Mouse (Mus musculus) kidney, embryonic 16.5 days (tissue): ENCODE measurements around the gene Trpt1. TPM values are rescaled to one million over a fixed set of nuclear protein-coding genes. Genes with fewer than 3 reads are reported as not detected.

ENCODE experiments used
- ATAC-seq: fragments of 200-750 bp; cut with Nextera tagmentation; 2 replicates; pipeline ENCODE4 v1.8.0; 2017; ENCODE audit warnings: moderate TSS enrichment; ENCODE audit not compliant: low FRiP score, low TSS enrichment
- H3K27ac ChIP-seq: fragments of 300-500 bp; sonication (generic); 2 replicates; pipeline ENCODE4 v1.5.1; 2014; ENCODE audit warnings: low read length
- H3K27me3 ChIP-seq: fragments of 300-500 bp; sonication (generic); 2 replicates; pipeline ENCODE4 v1.6.1; 2014; ENCODE audit warnings: low read length, control low read depth, mixed read lengths; ENCODE audit not compliant: insufficient read depth
- H3K36me3 ChIP-seq: fragments of 300-500 bp; sonication (generic); 2 replicates; pipeline ENCODE4 v1.6.1; 2014; ENCODE audit warnings: low read length, control low read depth, mixed read lengths; ENCODE audit not compliant: insufficient read depth
- H3K4me1 ChIP-seq: fragments of 300-500 bp; sonication (generic); 2 replicates; pipeline ENCODE4 v1.6.1; 2014; ENCODE audit warnings: low read length, control low read depth, mixed read lengths; ENCODE audit not compliant: insufficient read depth
- H3K4me2 ChIP-seq: fragments of 300-500 bp; sonication (generic); replicated peaks from 2 replicates; pipeline ENCODE4 v1.6.1; 2014; ENCODE audit warnings: low read depth, low read length
- H3K4me3 ChIP-seq: fragments of 300-500 bp; sonication (generic); 2 replicates; pipeline ENCODE4 v1.5.1; 2014; ENCODE audit warnings: mild to moderate bottlenecking, low read length
- H3K9ac ChIP-seq: fragments of 300-500 bp; sonication (generic); replicated peaks from 2 replicates; pipeline ENCODE4 v1.6.1; 2014; ENCODE audit warnings: low read length
- H3K9me3 ChIP-seq: fragments of 300-500 bp; sonication (generic); 2 replicates; pipeline ENCODE4 v1.6.1; 2016; ENCODE audit warnings: low read length, control low read depth
- WGBS: fragments of 180-500 bp; shearing (Covaris S2); extraction: QIAGEN DNeasy Blood & Tissue Kit; methylation state at CpG from one replicate; pipeline ENCODE4 v1.1.7; 2014; 5-methylcytosine and 5-hydroxymethylcytosine counted together
- polyA plus RNA-seq: library from polyadenylated mRNA; unstranded; fragments of >200 nt; fragmentation: Nextera tagmentation; extraction: Ambion mirVana; gene quantifications from 2 replicates; pipeline ENCODE4 v1.2.1, GENCODE M21; 2015

Trpt1 gene
- polyA plus RNA-seq, 1 experiment from 2014 or later: 13.1 TPM

- Histone ChIP-seq H3K36me3 (peaks cover 3% of the 10 kb centered on the region; the same call in 1 of the 2 replicates), H3K4me3 (peak within 1 kb of the TSS; percentile 67), H3K9ac (peak within 1 kb of the TSS; percentile 80), H3K9me3 (no peaks in the 10 kb centered on the region), H3K27me3 (no peaks in the 10 kb centered on the region), H3K4me1 (peaks cover 41% of the 10 kb centered on the region), H3K27ac (peak within 1 kb of the TSS; percentile 73), H3K4me2 (peak within 1 kb of the TSS; percentile 99)
- peak; percentile 95 for ATAC-seq
- WGBS: 2% methylated on average over 37 of the region's 37 CpGs
These were observed 3.7 kb upstream of the Trpt1 start, which contains the start of gene Dnajc4 for GRCm38 (mm10) chr19:6992011-6992858. TSS of gene Dnajc4 (minus strand) at chr19:6992572.

- Histone ChIP-seq H3K4me3 (peak overlapping the region; percentile 67), H3K9ac (peak overlapping the region; percentile 61), H3K36me3 (peaks cover 3% of the 10 kb centered on the region; the same call in 1 of the 2 replicates), H3K4me2 (peak overlapping the region; percentile 99), H3K4me1 (peaks cover 37% of the 10 kb centered on the region), H3K27ac (peak overlapping the region; percentile 52; the same call in 1 of the 2 replicates), H3K27me3 (no peaks in the 10 kb centered on the region), H3K9me3 (no peaks in the 10 kb centered on the region)
- WGBS: 58% methylated on average over 14 of the region's 14 CpGs
- no peak for ATAC-seq
These were observed 2.7 kb upstream of the Trpt1 start for GRCm38 (mm10) chr19:6993011-6993770.

- no peak for ATAC-seq
- Histone ChIP-seq H3K4me1 (peaks cover 35% of the 10 kb centered on the region), H3K27ac (no peak overlapping the region), H3K27me3 (no peaks in the 10 kb centered on the region), H3K4me3 (no peak overlapping the region), H3K36me3 (peaks cover 6% of the 10 kb centered on the region), H3K9ac (no peak overlapping the region), H3K4me2 (no peak overlapping the region), H3K9me3 (no peaks in the 10 kb centered on the region)
- 85% methylated on average over 8 of the region's 8 CpGs for WGBS
These were observed 1.9 kb upstream of the Trpt1 start for GRCm38 (mm10) chr19:6994002-6994401.

- peak overlapping the region; percentile 90 for H3K4me2 ChIP-seq
- H3K27ac ChIP-seq: peak overlapping the region; percentile 7; the same call in 1 of the 2 replicates
- H3K36me3 ChIP-seq: peaks cover 7% of the 10 kb centered on the region
- no peak for ATAC-seq
- H3K4me3 ChIP-seq: 0 out of 2 replicates have a peak overlapping the region, but pooled peaks have one; percentile 67
- 69% methylated on average over 8 of the region's 8 CpGs for WGBS
- peak overlapping the region; percentile 46 for H3K9ac ChIP-seq
- H3K9me3 ChIP-seq: no peaks in the 10 kb centered on the region
- peaks cover 35% of the 10 kb centered on the region for H3K4me1 ChIP-seq
- H3K27me3 ChIP-seq: no peaks in the 10 kb centered on the region
These were observed 1.4 kb upstream of the Trpt1 start for GRCm38 (mm10) chr19:6994489-6994888.

GRCm38 (mm10) chr19:6995255-6995991 is 508 bp upstream of the Trpt1 start:
- Histone ChIP-seq H3K4me1 (peaks cover 35% of the 10 kb centered on the region), H3K4me3 (peak overlapping the region; percentile 67), H3K36me3 (peaks cover 16% of the 10 kb centered on the region), H3K27ac (peak overlapping the region; percentile 35), H3K9ac (peak overlapping the region; percentile 86), H3K9me3 (no peaks in the 10 kb centered on the region), H3K4me2 (peak overlapping the region; percentile 90), H3K27me3 (no peaks in the 10 kb centered on the region)
- 45% methylated on average over 21 of the region's 21 CpGs for WGBS
- ATAC-seq: no peak

GRCm38 (mm10) chr19:6997721-6998290 is 1.9 kb downstream of the Trpt1 start:
- no peak overlapping the region for H3K9ac ChIP-seq
- no peak overlapping the region for H3K4me3 ChIP-seq
- H3K4me1 ChIP-seq: peaks cover 28% of the 10 kb centered on the region
- ATAC-seq: no peak
- 81% methylated on average over 9 of the region's 9 CpGs for WGBS
- no peak overlapping the region for H3K4me2 ChIP-seq
- H3K27me3 ChIP-seq: no peaks in the 10 kb centered on the region
- no peaks in the 10 kb centered on the region for H3K9me3 ChIP-seq
- peaks cover 17% of the 10 kb centered on the region for H3K36me3 ChIP-seq
- H3K27ac ChIP-seq: no peak overlapping the region

GRCm38 (mm10) chr19:6999360-7000063 is 3.6 kb downstream of the Trpt1 start:
- WGBS: 94% methylated on average over 19 of the region's 19 CpGs
- H3K4me1 ChIP-seq: peaks cover 19% of the 10 kb centered on the region
- H3K27ac ChIP-seq: no peak overlapping the region
- no peak for ATAC-seq
- H3K9ac ChIP-seq: no peak overlapping the region
- H3K36me3 ChIP-seq: peaks cover 17% of the 10 kb centered on the region
- H3K27me3 ChIP-seq: no peaks in the 10 kb centered on the region
- H3K9me3 ChIP-seq: no peaks in the 10 kb centered on the region
- no peak overlapping the region for H3K4me2 ChIP-seq
- H3K4me3 ChIP-seq: no peak overlapping the region

- Histone ChIP-seq H3K27ac (0 out of 2 replicates have a peak overlapping the region, but pooled peaks have one; percentile 14), H3K4me2 (no peak overlapping the region)
- WGBS: 82% methylated on average over 9 of the region's 9 CpGs
These were observed 11.1 kb downstream of the Trpt1 start for GRCm38 (mm10) chr19:7006892-7007593.

More at GRCm38 (mm10) chr19:7006892-7007593, 11.1 kb downstream of the Trpt1 start:
- Histone ChIP-seq H3K4me3 (no peak overlapping the region), H3K9ac (no peak overlapping the region), H3K4me1 (no peaks in the 10 kb centered on the region), H3K9me3 (no peaks in the 10 kb centered on the region), H3K36me3 (no peaks in the 10 kb centered on the region), H3K27me3 (no peaks in the 10 kb centered on the region)
- ATAC-seq: no peak
